Mouse (Mus musculus): ENCODE measurements at regions not wholly inside any gene's neighbourhood (a gene's known extent, or its start where the extent isn't known, plus 50 kb on each side); places are given as distances from the start of the nearest gene placed in this dataset.

DNA sequence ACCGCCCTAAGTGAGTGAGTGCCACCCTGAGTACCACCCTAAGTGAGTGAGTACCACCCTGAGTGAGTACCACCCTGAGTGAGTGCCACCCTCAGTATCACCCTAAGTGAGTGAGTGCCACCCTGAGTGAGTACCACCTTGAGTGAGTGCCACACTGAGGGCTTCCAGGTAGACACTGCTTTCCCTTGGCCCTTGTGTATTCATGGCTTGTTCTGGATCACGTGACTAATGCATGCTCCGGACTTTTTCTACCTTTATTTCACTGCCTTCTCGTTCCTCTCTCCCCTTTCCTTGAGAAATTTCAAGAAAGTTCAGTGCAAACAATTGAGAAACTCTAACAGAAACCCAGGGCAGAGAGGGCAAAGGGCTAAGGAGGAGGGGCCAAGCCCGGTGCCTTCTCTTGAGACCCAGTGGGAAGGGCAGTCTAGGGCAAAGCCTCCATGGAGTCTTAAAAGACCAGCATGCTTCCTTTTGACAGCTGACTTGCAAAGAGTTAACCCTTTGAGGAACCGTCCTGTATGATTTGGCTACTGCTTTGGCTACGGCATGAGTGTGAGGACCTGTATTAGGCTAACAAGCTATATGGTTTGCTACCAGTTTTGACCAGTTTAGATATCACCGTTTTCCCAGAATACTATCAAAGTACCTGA is 787.1 kb upstream of the Car8 start:
- Histone ChIP-seq H3K27ac (ENCODE audit: insufficient read depth, low read depth, low read length) (no peak overlapping the region), H3K4me1 (ENCODE audit: control insufficient read depth, insufficient read depth, low read length) (peaks cover 11% of the 10 kb centered on the region), H3K4me3 (ENCODE audit: insufficient read depth, low read depth, low read length) (no peak overlapping the region)
- 71% methylated on average over 8 of the region's 8 CpGs for WGBS
- no peak for TF ChIP-seq POLR2A (IDR thresholded peaks at IDR 0.05; ENCODE audit: insufficient read depth, low read depth, low read length)
- TF ChIP-seq CTCF (IDR thresholded peaks at IDR 0.05; ENCODE audit: insufficient read depth, low read depth, low read length): no peak

DNA sequence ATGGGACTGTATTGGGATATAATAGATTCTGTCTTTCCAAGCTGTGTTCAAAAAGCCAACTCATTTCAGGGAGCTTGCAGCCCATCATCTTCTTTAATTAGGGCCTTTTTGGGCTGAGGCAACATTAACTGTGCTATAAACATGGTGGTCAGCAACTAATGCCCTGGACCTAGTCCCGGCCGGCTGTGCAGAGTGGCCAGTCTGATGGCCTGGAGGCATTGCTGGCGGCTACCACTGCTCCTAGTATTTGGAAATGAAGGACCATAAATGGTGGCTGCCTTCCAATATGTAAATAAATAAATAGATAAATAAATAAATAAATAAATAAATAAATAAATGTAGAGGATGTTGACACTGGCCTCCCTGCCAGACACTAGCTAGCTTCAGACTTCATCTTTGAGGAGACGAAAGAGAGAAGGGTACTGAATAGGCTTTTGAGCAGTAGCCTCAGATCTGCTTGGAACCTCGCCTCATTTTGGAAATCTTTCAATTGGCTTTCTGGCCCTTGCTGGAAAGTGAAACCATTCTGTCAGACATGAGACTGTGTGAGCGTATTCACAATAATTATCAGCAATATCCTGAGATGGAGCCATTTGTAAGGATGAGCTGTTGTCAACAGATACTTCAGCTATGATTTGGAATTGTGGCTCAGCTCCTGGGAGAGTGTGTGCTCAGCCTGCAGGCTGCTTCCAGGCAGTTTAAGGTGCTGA is 785.5 kb upstream of the Car8 start:
- 70% methylated on average over 6 of the region's 6 CpGs for WGBS
- Histone ChIP-seq H3K4me1 (ENCODE audit: control insufficient read depth, insufficient read depth, low read length) (peaks cover 11% of the 10 kb centered on the region), H3K27ac (ENCODE audit: insufficient read depth, low read depth, low read length) (no peak overlapping the region), H3K4me3 (ENCODE audit: insufficient read depth, low read depth, low read length) (no peak overlapping the region)
- TF ChIP-seq CTCF (IDR thresholded peaks at IDR 0.05; ENCODE audit: insufficient read depth, low read depth, low read length) (no peak), POLR2A (IDR thresholded peaks at IDR 0.05; ENCODE audit: insufficient read depth, low read depth, low read length) (no peak)

GRCm38 (mm10) chr4:9019241-9020110 is 780.6 kb upstream of the Car8 start:
- peaks cover 14% of the 10 kb centered on the region for H3K4me1 ChIP-seq (ENCODE audit: control insufficient read depth, insufficient read depth, low read length)
- TF ChIP-seq POLR2A (IDR thresholded peaks at IDR 0.05; ENCODE audit: insufficient read depth, low read depth, low read length) (no peak), CTCF (IDR thresholded peaks at IDR 0.05; ENCODE audit: insufficient read depth, low read depth, low read length) (no peak)
- WGBS: 89% methylated on average over 22 of the region's 22 CpGs
- H3K4me3 ChIP-seq (ENCODE audit: insufficient read depth, low read depth, low read length): no peak overlapping the region
- H3K27ac ChIP-seq (ENCODE audit: insufficient read depth, low read depth, low read length): no peak overlapping the region

- 98% methylated on average over 2 of the region's 2 CpGs for WGBS
- TF ChIP-seq POLR2A (IDR thresholded peaks at IDR 0.05; ENCODE audit: insufficient read depth, low read depth, low read length): no peak
- no peak for TF ChIP-seq CTCF (IDR thresholded peaks at IDR 0.05; ENCODE audit: insufficient read depth, low read depth, low read length)
- Histone ChIP-seq H3K4me3 (ENCODE audit: insufficient read depth, low read depth, low read length) (no peak overlapping the region), H3K27ac (ENCODE audit: insufficient read depth, low read depth, low read length) (no peak overlapping the region), H3K4me1 (ENCODE audit: control insufficient read depth, insufficient read depth, low read length) (peaks cover 14% of the 10 kb centered on the region)
Observed at GRCm38 (mm10) chr4:9018236-9018635, 779.4 kb upstream of the Car8 start.

DNA sequence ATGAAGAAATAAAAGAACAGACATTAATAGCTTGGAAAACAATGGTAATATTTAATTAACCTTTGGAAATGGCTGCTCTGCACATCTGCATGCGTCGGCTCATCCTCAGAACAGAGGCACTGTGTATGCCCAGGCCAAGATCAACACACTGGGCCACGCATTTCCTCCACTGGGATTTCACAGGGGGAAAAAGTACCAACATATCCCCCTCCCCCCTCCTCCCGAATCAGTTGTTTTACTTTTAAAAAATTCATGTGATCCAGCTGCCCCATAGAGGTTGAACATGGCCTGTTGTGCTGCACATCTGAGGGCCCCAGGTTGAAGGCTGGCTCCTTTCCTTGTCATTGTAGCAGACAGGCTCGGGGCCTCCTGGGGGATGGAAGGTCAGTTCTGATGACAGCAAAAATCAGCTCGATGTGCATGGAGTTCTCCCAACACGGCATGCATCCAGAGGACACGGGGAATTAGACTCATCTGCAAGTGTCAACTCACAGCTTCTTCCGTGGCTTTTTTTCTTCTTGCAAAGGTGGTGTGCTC is 777.7 kb upstream of the Car8 start:
- H3K4me1 ChIP-seq (ENCODE audit: control insufficient read depth, insufficient read depth, low read length): peaks cover 20% of the 10 kb centered on the region
- no peak overlapping the region for H3K4me3 ChIP-seq (ENCODE audit: insufficient read depth, low read depth, low read length)
- TF ChIP-seq CTCF (IDR thresholded peaks at IDR 0.05; ENCODE audit: insufficient read depth, low read depth, low read length): no peak
- no peak for TF ChIP-seq POLR2A (IDR thresholded peaks at IDR 0.05; ENCODE audit: insufficient read depth, low read depth, low read length)
- WGBS: 78% methylated on average over 9 of the region's 9 CpGs
- H3K27ac ChIP-seq (ENCODE audit: insufficient read depth, low read depth, low read length): no peak overlapping the region

DNA sequence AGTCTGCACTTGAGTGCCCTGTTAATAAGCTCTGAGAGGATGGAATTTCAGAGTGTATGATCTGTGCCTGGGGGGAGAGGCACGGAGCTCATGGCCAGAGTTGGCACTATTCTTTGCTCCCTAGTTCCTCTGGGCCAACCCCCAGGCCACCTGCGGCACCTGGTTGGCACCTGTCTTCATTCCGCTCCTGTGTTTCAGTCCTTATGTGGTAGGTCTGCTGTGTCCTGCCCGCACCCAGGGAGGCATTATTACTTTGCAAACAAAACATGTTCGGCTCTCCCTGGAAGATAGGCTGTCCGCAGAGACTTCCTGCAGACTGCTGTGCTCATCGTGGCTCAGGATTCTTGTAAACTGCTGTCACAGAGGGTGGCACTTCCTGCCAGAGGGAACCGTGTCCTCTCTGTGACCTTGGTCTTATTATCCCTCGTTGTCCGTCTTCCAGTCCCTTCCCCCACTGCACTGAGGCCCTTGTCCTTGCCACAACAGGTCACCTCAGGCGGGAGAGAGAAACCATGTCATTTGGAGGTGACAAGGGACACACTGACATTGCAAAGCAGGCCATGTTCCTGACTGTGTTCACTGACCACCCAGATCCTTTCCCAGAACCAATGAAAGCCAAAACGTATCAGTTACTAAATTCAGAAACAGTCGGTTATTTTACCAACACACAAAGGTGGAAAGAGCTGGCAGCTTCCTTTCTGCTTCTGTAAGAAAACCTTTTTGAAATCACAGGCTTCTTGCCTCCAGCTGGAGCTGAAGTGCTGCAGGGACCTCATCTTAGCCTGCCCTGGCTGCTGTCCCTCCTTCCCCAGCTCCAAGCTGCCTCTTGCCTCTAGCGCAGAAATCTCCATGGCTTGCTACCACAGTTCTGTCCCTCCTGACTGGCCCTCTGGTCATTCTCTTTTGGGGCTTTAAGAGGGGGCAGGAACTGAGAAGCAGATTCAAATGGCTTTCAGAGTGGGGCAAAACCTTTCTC is 777.0 kb upstream of the Car8 start:
- no peak for TF ChIP-seq CTCF (IDR thresholded peaks at IDR 0.05; ENCODE audit: insufficient read depth, low read depth, low read length)
- TF ChIP-seq POLR2A (IDR thresholded peaks at IDR 0.05; ENCODE audit: insufficient read depth, low read depth, low read length): no peak
- 43% methylated on average over 14 of the region's 14 CpGs for WGBS
- Histone ChIP-seq H3K4me1 (ENCODE audit: control insufficient read depth, insufficient read depth, low read length) (peaks cover 26% of the 10 kb centered on the region), H3K4me3 (ENCODE audit: insufficient read depth, low read depth, low read length) (no peak overlapping the region), H3K27ac (ENCODE audit: insufficient read depth, low read depth, low read length) (no peak overlapping the region)

GRCm38 (mm10) chr4:9014986-9015385 is 776.1 kb upstream of the Car8 start:
- peaks cover 31% of the 10 kb centered on the region for H3K4me1 ChIP-seq (ENCODE audit: control insufficient read depth, insufficient read depth, low read length)
- H3K27ac ChIP-seq (ENCODE audit: insufficient read depth, low read depth, low read length): no peak overlapping the region
- WGBS: 82% methylated on average over 4 of the region's 4 CpGs
- TF ChIP-seq POLR2A (IDR thresholded peaks at IDR 0.05; ENCODE audit: insufficient read depth, low read depth, low read length): no peak
- no peak for TF ChIP-seq CTCF (IDR thresholded peaks at IDR 0.05; ENCODE audit: insufficient read depth, low read depth, low read length)
- no peak overlapping the region for H3K4me3 ChIP-seq (ENCODE audit: insufficient read depth, low read depth, low read length)

DNA sequence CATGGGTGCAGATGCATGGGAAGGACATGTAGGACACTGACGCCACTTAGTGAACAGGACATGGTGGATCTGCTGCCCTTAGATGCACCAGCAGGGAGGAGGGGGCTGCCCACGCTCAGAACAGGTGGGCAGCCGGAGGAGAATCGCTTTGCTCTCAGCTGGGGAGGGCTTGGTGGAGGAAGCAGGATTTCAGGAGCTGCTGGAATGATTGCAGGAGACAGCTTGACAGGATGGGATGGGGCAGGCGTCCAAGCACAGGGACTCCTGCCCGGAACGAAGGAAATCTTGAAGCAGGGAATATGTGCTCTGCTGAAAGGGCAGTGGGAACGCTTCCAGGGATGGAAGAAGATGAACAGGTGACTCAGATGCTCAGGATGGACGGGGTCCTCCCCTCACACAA is 773.9 kb upstream of the Car8 start:
- 67% methylated on average over 9 of the region's 9 CpGs for WGBS
- TF ChIP-seq POLR2A (IDR thresholded peaks at IDR 0.05; ENCODE audit: insufficient read depth, low read depth, low read length): no peak
- TF ChIP-seq CTCF (IDR thresholded peaks at IDR 0.05; ENCODE audit: insufficient read depth, low read depth, low read length): no peak
- no peak overlapping the region for H3K4me3 ChIP-seq (ENCODE audit: insufficient read depth, low read depth, low read length)
- peaks cover 36% of the 10 kb centered on the region for H3K4me1 ChIP-seq (ENCODE audit: control insufficient read depth, insufficient read depth, low read length)
- no peak overlapping the region for H3K27ac ChIP-seq (ENCODE audit: insufficient read depth, low read depth, low read length)
